Mouse (Mus musculus) midbrain, postnatal 0 days (tissue): ENCODE data around the gene Slc45a2. TPM values are rescaled to one million over a fixed set of nuclear protein-coding genes. Genes with fewer than 3 reads are reported as not detected.
A peak's percentile ranks its signal among the peaks of the same experiment; 100 is the strongest.

Experiments
- ATAC-seq: fragments of 200-750 bp; cut with Nextera tagmentation; 2 replicates; pipeline ENCODE4 v1.8.0; 2017; ENCODE audit warnings: moderate number of reproducible peaks, mild to moderate bottlenecking, moderate TSS enrichment, moderate library complexity; ENCODE audit not compliant: low FRiP score
- DNase-seq: peaks from one replicate; pipeline ENCODE4 v3.0.0-alpha.2; 2015; ENCODE audit warnings: low spot score
- H3K27ac ChIP-seq: fragments of 300-500 bp; sonication (generic); 2 replicates; pipeline ENCODE4 v1.5.1; 2014; ENCODE audit warnings: low read depth, mild to moderate bottlenecking, low read length, mixed read lengths
- H3K27me3 ChIP-seq: fragments of 300-500 bp; sonication (generic); 2 replicates; pipeline ENCODE4 v1.6.1; 2014; ENCODE audit warnings: low read length, control low read depth, mixed read lengths; ENCODE audit not compliant: insufficient read depth
- H3K36me3 ChIP-seq: fragments of 300-500 bp; sonication (generic); 2 replicates; pipeline ENCODE4 v1.6.1; 2014; ENCODE audit warnings: low read length, control low read depth, mixed read lengths; ENCODE audit not compliant: insufficient read depth
- H3K4me1 ChIP-seq: fragments of 300-500 bp; sonication (generic); 2 replicates; pipeline ENCODE4 v1.6.1; 2014; ENCODE audit warnings: mild to moderate bottlenecking, control low read depth, antibody characterized with exemption, low read length, mixed read lengths; ENCODE audit not compliant: insufficient read depth
- H3K4me2 ChIP-seq: fragments of 300-500 bp; sonication (generic); 2 replicates; pipeline ENCODE4 v1.6.1; 2014; ENCODE audit warnings: low read depth, mild to moderate bottlenecking, low read length, mixed read lengths; ENCODE audit not compliant: poor library complexity, severe bottlenecking
- H3K4me3 ChIP-seq: fragments of 300-500 bp; sonication (generic); 2 replicates; pipeline ENCODE4 v1.5.1; 2014; ENCODE audit warnings: low read depth, mild to moderate bottlenecking, low read length, moderate library complexity
- H3K9ac ChIP-seq: fragments of 300-500 bp; sonication (generic); replicated peaks from 2 replicates; pipeline ENCODE4 v1.6.1; 2014; ENCODE audit warnings: mild to moderate bottlenecking, low read length, moderate library complexity, mixed read lengths; ENCODE audit not compliant: poor library complexity, severe bottlenecking
- H3K9me3 ChIP-seq: fragments of 300-500 bp; sonication (generic); 2 replicates; pipeline ENCODE4 v1.6.1; 2016; ENCODE audit warnings: low read length, control low read depth
- CTCF ChIP-seq: IDR thresholded peaks from 2 replicates; pipeline ENCODE4 v1.5.1; 2016; ENCODE audit warnings: antibody characterized with exemption, mild to moderate bottlenecking
- WGBS: fragments of 180-500 bp; shearing (Covaris S2); extraction: QIAGEN DNeasy Blood & Tissue Kit; methylation state at CpG from one replicate; pipeline ENCODE4 v1.1.7; 2014; 5-methylcytosine and 5-hydroxymethylcytosine counted together
- polyA plus RNA-seq: library from polyadenylated mRNA; unstranded; fragments of >200 nt; fragmentation: Nextera tagmentation; extraction: Ambion mirVana; gene quantifications from 2 replicates; pipeline ENCODE4 v1.2.1, GENCODE M21; 2015
- total RNA-seq: library from RNA; depleted of rRNA; stranded (reverse); fragments of >200 nt; gene quantifications from 2 replicates; pipeline ENCODE4 v1.2.3, GENCODE M21; 2014; rRNA removed

Gene Slc45a2
- total RNA-seq (not detected in 2 replicates), polyA plus RNA-seq (0.05 TPM in 1 of 2 replicates, not detected in the other)

- Histone ChIP-seq H3K4me3 (no peak within 1 kb of the TSS), H3K27me3 (no peaks in the 10 kb centered on the region), H3K4me1 (no peaks in the 10 kb centered on the region), H3K9ac (no peak within 1 kb of the TSS), H3K9me3 (no peaks in the 10 kb centered on the region), H3K27ac (no peak within 1 kb of the TSS), H3K36me3 (no peaks in the 10 kb centered on the region), H3K4me2 (no peak within 1 kb of the TSS)
- ATAC-seq, result no peak
- TF ChIP-seq CTCF, result no peak
- DNase-seq, result no peak
- WGBS, result 42% methylated on average over 7 of the region's 7 CpGs
These were observed at the start of gene Slc45a2 for GRCm38 (mm10) chr15:11000421-11000820. Gene Slc45a2, plus strand, starts transcription at chr15:11000721.

GRCm38 (mm10) chr15:10951951-10952759 lies 48.4 kb upstream of the Slc45a2 start, which contains the start of gene C1qtnf3:
Gene C1qtnf3, plus strand, starts transcription at chr15:10952332.
- TF ChIP-seq CTCF, result no peak
- H3K4me1 ChIP-seq, result no peaks in the 10 kb centered on the region
- no peak within 1 kb of the TSS for H3K27ac ChIP-seq
- H3K4me3 ChIP-seq, result no peak within 1 kb of the TSS
- H3K9ac ChIP-seq, result no peak within 1 kb of the TSS
- DNase-seq, result peak; percentile 5
- WGBS, result 67% methylated on average over 23 of the region's 23 CpGs
- no peaks in the 10 kb centered on the region for H3K36me3 ChIP-seq
- no peaks in the 10 kb centered on the region for H3K27me3 ChIP-seq
- peak within 1 kb of the TSS; percentile 9 for H3K4me2 ChIP-seq
- H3K9me3 ChIP-seq, result no peaks in the 10 kb centered on the region
- no peak for ATAC-seq

GRCm38 (mm10) chr15:10952760-10953305 lies 47.7 kb upstream of the Slc45a2 start:
- WGBS, result 37% methylated on average over 4 of the region's 4 CpGs
- H3K4me3 ChIP-seq, result no peak overlapping the region
- H3K4me2 ChIP-seq, result no peak overlapping the region
- no peak overlapping the region for H3K27ac ChIP-seq
- H3K36me3 ChIP-seq, result no peaks in the 10 kb centered on the region
- no peaks in the 10 kb centered on the region for H3K4me1 ChIP-seq
- no peak for ATAC-seq
- no peak overlapping the region for H3K9ac ChIP-seq
- no peaks in the 10 kb centered on the region for H3K9me3 ChIP-seq
- peak; percentile 24 for DNase-seq
- no peaks in the 10 kb centered on the region for H3K27me3 ChIP-seq
- TF ChIP-seq CTCF, result no peak

- Histone ChIP-seq H3K27me3 (no peaks in the 10 kb centered on the region), H3K4me3 (no peak overlapping the region), H3K9me3 (no peaks in the 10 kb centered on the region), H3K4me2 (no peak overlapping the region), H3K27ac (no peak overlapping the region), H3K9ac (no peak overlapping the region), H3K36me3 (no peaks in the 10 kb centered on the region), H3K4me1 (no peaks in the 10 kb centered on the region)
- 61% methylated on average over 1 of the region's 1 CpGs for WGBS
- no peak for TF ChIP-seq CTCF
- no peak for DNase-seq
- ATAC-seq, result no peak
These were observed 47.1 kb upstream of the Slc45a2 start for GRCm38 (mm10) chr15:10953465-10953864.

GRCm38 (mm10) chr15:10954381-10955016 lies 46.0 kb upstream of the Slc45a2 start:
- Histone ChIP-seq H3K27me3 (no peaks in the 10 kb centered on the region), H3K4me2 (no peak overlapping the region), H3K4me3 (no peak overlapping the region), H3K9ac (no peak overlapping the region), H3K9me3 (no peaks in the 10 kb centered on the region), H3K27ac (no peak overlapping the region), H3K36me3 (no peaks in the 10 kb centered on the region), H3K4me1 (no peaks in the 10 kb centered on the region)
- WGBS, result 89% methylated on average over 6 of the region's 6 CpGs
- no peak for DNase-seq
- TF ChIP-seq CTCF, result no peak
- no peak for ATAC-seq

- WGBS, result 75% methylated on average over 5 of the region's 5 CpGs
- Histone ChIP-seq H3K9me3 (no peaks in the 10 kb centered on the region), H3K27ac (no peak overlapping the region), H3K27me3 (no peaks in the 10 kb centered on the region), H3K4me1 (no peaks in the 10 kb centered on the region), H3K36me3 (no peaks in the 10 kb centered on the region), H3K9ac (no peak overlapping the region), H3K4me2 (no peak overlapping the region), H3K4me3 (no peak overlapping the region)
- ATAC-seq (no peak), DNase-seq (no peak)
- TF ChIP-seq CTCF, result no peak
These were observed 45.4 kb upstream of the Slc45a2 start for GRCm38 (mm10) chr15:10955156-10955555.
